Mouse (Mus musculus) cortical plate, adult 2 months (tissue): ENCODE measurements at regions not wholly inside any gene's neighbourhood (a gene's known extent, or its start where the extent isn't known, plus 50 kb on each side); places are given as distances from the start of the nearest gene placed in this dataset.

Source experiments
- H3K27ac ChIP-seq: fragments of 200-500 bp; 2 replicates; pipeline ENCODE4 v1.5.1; 2012; ENCODE audit warnings: low read length, control low read depth, inconsistent platforms; ENCODE audit not compliant: insufficient read depth
- H3K4me1 ChIP-seq: fragments of 200-500 bp; 2 replicates; pipeline ENCODE4 v1.6.1; 2011; ENCODE audit warnings: low read length; ENCODE audit not compliant: control insufficient read depth, insufficient read depth
- H3K4me3 ChIP-seq: fragments of 200-500 bp; 2 replicates; pipeline ENCODE4 v1.5.1; 2011; ENCODE audit warnings: mild to moderate bottlenecking, low read length, control low read depth; ENCODE audit not compliant: insufficient read depth
- CTCF ChIP-seq: fragments of 200-500 bp; IDR thresholded peaks from 2 replicates; pipeline ENCODE4 v1.5.1; 2011; ENCODE audit warnings: mild to moderate bottlenecking, control low read depth, low read length; ENCODE audit not compliant: insufficient read depth; ENCODE audit errors: extremely low read depth
- POLR2A ChIP-seq: fragments of 200-500 bp; IDR thresholded peaks from 2 replicates; pipeline ENCODE4 v1.6.1; 2011; ENCODE audit warnings: mild to moderate bottlenecking, low read length, control low read depth; ENCODE audit not compliant: insufficient read depth; ENCODE audit errors: extremely low read depth

- Histone ChIP-seq H3K27ac (no peak overlapping the region), H3K4me1 (no peaks in the 10 kb centered on the region), H3K4me3 (no peak overlapping the region)
- TF ChIP-seq POLR2A, result no peak
- TF ChIP-seq CTCF, result no peak
Observed at GRCm38 (mm10) chr14:74558359-74558758, 82.3 kb upstream of the Htr2a start.
